Mouse (Mus musculus): ENCODE measurements around the gene Fggy. TPM values are rescaled to one million over a fixed set of nuclear protein-coding genes. Genes with fewer than 3 reads are reported as not detected.

The Fggy gene
- polyA plus RNA-seq, 1 experiment: 12.6 TPM

DNA sequence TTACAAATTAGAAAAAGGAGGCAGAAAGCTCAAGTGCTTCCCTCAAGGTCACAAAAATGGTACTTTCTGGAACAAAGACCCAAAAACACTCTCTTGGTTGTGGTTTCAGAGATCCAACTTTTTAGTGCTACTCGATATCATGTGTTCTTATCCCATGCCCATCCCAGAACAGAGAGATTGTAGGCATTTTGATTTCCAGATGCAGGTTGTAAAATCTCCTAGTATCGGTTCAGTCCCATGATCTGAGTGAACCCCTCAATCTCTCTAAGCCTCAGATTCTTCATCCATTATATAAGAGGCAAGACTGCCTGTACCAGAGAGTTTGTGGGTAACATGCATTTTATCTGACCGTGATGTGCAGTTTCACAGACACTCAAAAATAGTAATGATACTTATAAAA, 214.2 kb downstream of the Fggy start:
- no peak for DNase-seq (ENCODE audit: extremely low spot score in 1 of 2, low spot score in 1 of 2)

DNA sequence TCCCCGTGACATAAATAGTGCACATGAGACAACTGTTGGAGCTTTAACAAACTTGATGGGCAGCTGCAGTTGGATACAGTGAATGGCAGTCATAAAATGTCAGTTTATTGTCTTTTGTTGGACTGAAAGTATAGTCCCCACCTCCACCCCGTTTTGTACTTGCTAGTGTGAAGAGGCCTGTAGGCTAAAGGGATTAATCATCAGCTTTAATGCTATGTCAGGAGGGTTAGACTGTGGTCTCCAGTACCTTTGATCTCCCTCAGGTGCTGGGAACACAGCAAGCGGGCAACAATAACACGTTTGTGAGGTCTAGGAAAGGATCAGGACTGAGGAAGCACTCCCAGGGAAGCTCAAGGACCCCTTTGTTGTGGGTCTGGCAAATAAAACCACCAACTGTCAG, 214.6 kb downstream of the Fggy start:
- DNase-seq (ENCODE audit: extremely low spot score in 1 of 2, low spot score in 1 of 2): no peak

- no peak for DNase-seq (ENCODE audit: extremely low spot score in 1 of 2, low spot score in 1 of 2)
Observed at GRCm38 (mm10) chr4:95772663-95773062, 215.4 kb downstream of the Fggy start.

GRCm38 (mm10) chr4:95775574-95775973, 218.3 kb downstream of the Fggy start:
- DNase-seq (ENCODE audit: extremely low spot score in 1 of 2, low spot score in 1 of 2): no peak

GRCm38 (mm10) chr4:95777839-95778238, 220.5 kb downstream of the Fggy start:
- no peak for DNase-seq (ENCODE audit: extremely low spot score in 1 of 2, low spot score in 1 of 2)

DNA sequence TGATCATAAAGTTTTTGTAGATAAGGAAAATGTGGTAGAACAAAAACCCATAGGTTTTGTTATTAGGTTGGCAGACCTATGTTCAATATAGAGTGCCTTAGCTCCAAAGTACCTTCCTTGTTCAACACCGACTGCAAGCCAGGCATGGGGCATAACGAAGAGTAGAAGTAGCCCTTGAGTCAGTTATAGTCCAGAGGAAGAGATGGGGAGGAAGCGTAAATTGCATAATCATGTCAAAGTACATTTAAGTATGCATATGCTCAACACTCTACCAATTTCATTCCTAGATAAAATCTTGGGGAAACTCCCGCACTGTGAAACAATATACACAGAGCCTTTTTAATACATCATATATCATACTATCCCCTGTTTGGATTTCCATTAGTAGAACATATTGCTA, 221.2 kb downstream of the Fggy start:
- no peak for DNase-seq (ENCODE audit: extremely low spot score in 1 of 2, low spot score in 1 of 2)

- DNase-seq (ENCODE audit: extremely low spot score in 1 of 2, low spot score in 1 of 2): no peak
Observed at GRCm38 (mm10) chr4:95784146-95784895, 227.0 kb downstream of the Fggy start.

GRCm38 (mm10) chr4:95787609-95788008, 230.3 kb downstream of the Fggy start:
- no peak for DNase-seq (ENCODE audit: extremely low spot score in 1 of 2, low spot score in 1 of 2)

DNA sequence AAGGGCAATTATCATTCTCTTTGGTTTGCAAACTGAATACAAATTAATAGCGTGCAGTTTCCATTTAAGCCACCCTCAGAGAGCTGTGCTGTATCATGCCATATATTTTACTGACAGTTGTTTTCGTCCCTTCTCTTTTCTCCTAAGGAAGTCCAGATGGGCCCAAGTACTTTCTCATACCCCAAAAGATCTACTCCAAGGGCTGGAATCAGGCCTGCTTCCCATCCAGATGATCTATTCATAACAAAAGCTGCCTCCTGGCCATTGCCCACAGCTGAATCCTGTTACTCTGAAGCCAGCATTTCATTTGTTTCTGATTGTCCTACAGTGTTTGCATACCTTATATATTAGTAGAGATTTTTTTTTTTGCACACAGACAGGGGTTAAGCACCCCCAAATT, 231.6 kb downstream of the Fggy start:
- DNase-seq (ENCODE audit: extremely low spot score in 1 of 2, low spot score in 1 of 2): no peak

- DNase-seq (ENCODE audit: extremely low spot score in 1 of 2, low spot score in 1 of 2): no peak
Observed at GRCm38 (mm10) chr4:95791913-95792475, 234.7 kb downstream of the Fggy start.

DNA sequence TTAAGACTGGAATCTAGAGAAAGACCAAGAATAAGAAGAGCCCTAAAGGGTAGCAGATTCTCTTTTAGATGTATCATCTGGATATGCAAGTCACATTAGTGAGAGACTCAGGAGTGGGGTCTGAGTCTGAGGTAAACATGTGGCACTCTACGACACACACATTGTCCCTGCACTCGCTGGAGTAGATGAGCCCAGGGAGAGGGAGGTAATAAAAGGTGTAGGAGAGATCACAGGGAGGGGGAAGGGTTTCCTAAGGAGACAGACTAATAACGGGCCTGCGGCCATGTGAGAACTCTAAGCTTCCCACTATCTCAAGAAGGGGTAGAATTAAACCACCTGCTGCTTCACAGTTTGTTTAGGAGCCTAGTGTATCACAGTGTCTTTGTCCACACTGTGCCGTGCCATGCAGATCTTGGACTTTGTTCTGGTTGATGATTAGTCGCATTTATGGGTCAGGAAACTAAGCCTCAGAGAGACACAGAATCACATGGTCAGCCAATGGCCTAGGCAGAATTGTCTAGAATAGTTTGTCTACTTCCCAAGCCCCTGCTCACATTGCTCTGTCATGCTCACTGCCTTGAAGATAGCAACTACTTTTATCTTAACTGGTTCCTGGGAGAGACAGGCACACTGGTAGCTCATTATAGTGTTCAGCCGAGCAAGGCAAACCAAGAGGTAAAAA, 236.5 kb downstream of the Fggy start:
- no peak for DNase-seq (ENCODE audit: extremely low spot score in 1 of 2, low spot score in 1 of 2)

GRCm38 (mm10) chr4:95794651-95795050, 237.3 kb downstream of the Fggy start:
- DNase-seq (ENCODE audit: extremely low spot score in 1 of 2, low spot score in 1 of 2): no peak

GRCm38 (mm10) chr4:95795283-95795682, 238.0 kb downstream of the Fggy start:
- no peak for DNase-seq (ENCODE audit: extremely low spot score in 1 of 2, low spot score in 1 of 2)

GRCm38 (mm10) chr4:95819650-95820049, 262.3 kb downstream of the Fggy start:
- DNase-seq (ENCODE audit: extremely low spot score in 1 of 2, low spot score in 1 of 2): no peak

DNA sequence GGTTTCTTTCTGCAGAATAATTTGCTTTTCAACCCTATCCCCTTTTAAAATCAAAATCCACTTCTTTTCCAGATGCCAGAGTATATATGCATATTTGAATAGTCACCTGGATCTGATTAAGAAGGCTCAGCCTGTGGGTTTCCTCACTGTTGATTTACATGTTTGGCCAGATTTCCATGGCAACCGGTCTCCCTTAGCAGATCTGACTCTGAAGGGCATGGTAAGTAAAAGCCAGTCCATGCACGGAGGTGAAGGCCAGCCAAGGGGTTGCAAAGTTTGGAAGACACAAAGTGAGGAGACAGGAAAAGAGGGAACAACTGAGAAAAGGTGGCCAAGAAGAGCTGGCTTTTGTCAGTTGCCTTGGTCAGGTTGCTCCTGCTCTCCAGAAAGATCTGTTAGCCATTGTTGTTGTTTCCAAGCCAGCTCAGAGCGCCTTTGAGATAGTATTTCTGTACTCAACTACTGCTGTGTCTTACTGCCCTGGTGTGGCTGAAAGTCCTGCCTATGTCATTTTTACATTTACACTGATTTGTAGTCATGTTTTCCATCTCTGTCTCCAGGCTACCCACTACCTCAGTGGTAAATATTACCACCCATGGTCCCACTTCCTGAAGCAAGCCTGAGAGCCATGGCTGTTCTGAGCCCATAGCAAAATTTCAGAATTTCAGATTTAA, 264.7 kb downstream of the Fggy start:
- DNase-seq (ENCODE audit: extremely low spot score in 1 of 2, low spot score in 1 of 2): no peak

- DNase-seq (ENCODE audit: extremely low spot score in 1 of 2, low spot score in 1 of 2): no peak
Observed at GRCm38 (mm10) chr4:95828164-95828563, 270.9 kb downstream of the Fggy start.

DNA sequence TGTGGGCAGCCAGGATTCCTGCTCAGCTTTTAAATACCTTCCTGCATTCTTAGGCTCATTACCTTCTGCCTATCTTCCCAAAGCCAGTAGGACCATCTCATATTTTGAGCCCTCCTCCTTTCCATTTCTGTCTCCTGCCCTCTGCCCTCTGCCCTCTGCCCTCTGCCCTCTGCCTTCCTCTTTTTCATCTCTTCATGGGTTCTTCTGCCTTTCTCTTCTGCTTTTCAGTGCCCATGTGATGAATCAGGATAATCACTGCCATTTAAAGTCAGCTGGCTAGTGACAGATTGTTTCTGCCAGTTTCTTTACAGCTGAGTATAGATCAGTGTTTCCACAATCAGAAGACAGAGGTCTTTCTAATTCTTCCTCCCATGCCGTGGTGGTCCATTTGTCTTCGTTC, 273.0 kb downstream of the Fggy start:
- DNase-seq (ENCODE audit: extremely low spot score in 1 of 2, low spot score in 1 of 2): no peak

DNA sequence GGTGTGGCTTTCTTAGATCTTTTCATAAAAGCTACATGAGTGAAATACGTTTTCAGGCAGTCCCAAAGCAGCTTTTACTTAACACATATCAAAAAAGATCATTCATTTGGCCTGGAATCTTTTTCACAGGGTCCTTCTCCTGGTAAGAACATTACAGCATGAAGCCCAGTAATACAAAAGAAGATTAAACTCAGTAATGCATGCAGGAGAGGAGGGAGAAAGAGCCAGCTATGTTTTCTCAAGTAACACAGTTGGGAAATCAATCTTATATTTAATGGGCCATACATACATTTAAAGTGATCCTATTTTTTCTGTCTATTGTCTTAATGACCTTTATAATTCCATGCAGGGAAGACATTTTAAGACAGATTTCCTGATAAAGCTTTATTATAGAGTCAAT, 282.6 kb downstream of the Fggy start:
- no peak for DNase-seq (ENCODE audit: extremely low spot score in 1 of 2, low spot score in 1 of 2)

- DNase-seq (ENCODE audit: extremely low spot score in 1 of 2, low spot score in 1 of 2): no peak
Observed at GRCm38 (mm10) chr4:95840389-95841053, 283.2 kb downstream of the Fggy start.

DNA sequence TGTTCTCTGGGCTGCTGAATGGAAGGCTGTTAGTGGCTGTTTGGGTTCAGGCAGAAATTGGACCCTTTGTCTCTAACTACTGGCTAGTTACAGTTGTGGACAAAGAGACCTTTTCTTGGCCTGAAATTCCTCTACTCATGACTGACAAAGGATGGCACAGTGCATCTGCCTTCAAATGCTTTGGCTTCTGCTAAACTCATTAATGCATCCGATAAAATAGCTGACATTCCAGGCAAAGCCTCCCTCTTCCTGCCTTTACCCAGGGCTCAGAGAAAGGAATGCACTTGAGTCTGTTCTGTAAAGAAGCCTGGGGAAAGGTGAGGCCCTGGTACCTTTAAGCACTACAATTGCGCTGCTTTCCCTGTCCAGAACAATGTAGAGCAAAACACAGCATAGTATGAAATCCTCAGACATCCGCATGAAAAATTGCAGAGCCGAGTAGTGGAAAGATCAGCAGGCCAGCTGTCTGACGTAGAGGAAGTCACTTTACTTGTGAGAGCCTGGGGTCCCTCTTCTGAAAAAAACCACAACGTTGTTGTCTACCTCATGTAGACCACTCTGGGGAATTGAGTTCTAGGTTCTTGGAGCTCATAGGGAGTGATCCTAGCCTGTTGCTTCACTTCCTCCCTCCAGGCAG, 288.8 kb downstream of the Fggy start:
- peak in 1 of 2 experiments; percentile 15 for DNase-seq (ENCODE audit: extremely low spot score in 1 of 2, low spot score in 1 of 2)
